Mouse (Mus musculus): ENCODE measurements around the gene Eif4e. TPM values are rescaled to one million over a fixed set of nuclear protein-coding genes. Genes with fewer than 3 reads are reported as not detected.

Eif4e gene
- polyA plus RNA-seq, 1 experiment from 2014 or later = 347 TPM

GRCm38 (mm10) chr3:138605132-138605531 is 79.2 kb downstream of the Eif4e start:
- in situ Hi-C loops (cut with MboI; ENCODE audit: low pct_unique_long_range_greater_than_20kb) = no loop called here
- DNase-seq (ENCODE audit: low read depth, low spot score) (no peak), ATAC-seq (no peak)
- POLR2A ChIA-PET = no interaction called here
- TF ChIP-seq CTCF (IDR thresholded peaks at IDR 0.05) = no peak
- no peaks in the 10 kb centered on the region for H3K27me3 ChIP-seq
- CTCF ChIA-PET = interaction anchor here (0.8 kb wide), 1 partner anchor 8 kb away, joined by 4 read pairs; no protein-coding TSS in a partner anchor

GRCm38 (mm10) chr3:138608665-138609064 is 82.7 kb downstream of the Eif4e start:
- no peak for TF ChIP-seq CTCF (IDR thresholded peaks at IDR 0.05)
- DNase-seq (ENCODE audit: low read depth, low spot score) (no peak), ATAC-seq (no peak)
- ChIA-PET POLR2A (no interaction called here), CTCF (interaction anchor here (1.6 kb wide), 1 partner anchor 45 kb away, joined by 3 read pairs; no protein-coding TSS in a partner anchor)
- in situ Hi-C loops (cut with MboI; ENCODE audit: low pct_unique_long_range_greater_than_20kb) = no loop called here
- H3K27me3 ChIP-seq = no peaks in the 10 kb centered on the region

Other genes with a start within 250 kb of the Eif4e start
- 0.23 TPM for gene Adh6a, start 212.9 kb upstream of the Eif4e start, polyA plus RNA-seq (2021)
- 0.09 TPM for gene Adh6b, start 184.4 kb upstream of the Eif4e start, polyA plus RNA-seq (2021)
- not detected for gene Adh4, start 110.7 kb upstream of the Eif4e start, polyA plus RNA-seq (2021)
- 292 TPM for gene Adh5, start 83.1 kb upstream of the Eif4e start, polyA plus RNA-seq (2021)
- gene Metap1, start 36.7 kb upstream of the Eif4e start, polyA plus RNA-seq (2021) = 96.9 TPM
- gene Tspan5, start 216.0 kb downstream of the Eif4e start, polyA plus RNA-seq (2021) = 62.0 TPM

All from Patski (cell line).